Mouse (Mus musculus): ENCODE data around the gene Gm20388.

Gene Gm20388

DNA sequence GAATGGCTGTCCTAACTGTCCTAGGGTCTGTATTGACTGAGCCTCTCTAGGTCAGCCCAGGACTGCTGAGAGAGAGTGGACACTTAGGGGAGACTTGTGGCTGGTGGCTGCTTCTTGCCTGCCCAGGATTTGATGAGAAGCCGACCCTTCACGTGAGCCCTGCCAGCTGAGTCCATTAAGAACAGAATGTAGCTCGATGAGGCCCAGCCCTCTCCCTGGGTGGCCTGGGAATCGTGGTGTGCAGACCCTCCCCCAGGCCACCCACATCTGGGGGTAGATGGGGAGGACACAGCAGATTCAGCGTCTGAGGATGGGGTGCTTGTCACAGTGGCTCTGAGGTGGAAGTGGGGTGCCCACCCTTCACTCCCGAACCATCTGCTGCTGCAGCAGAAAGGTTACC is 1001.8 kb downstream of the Gm20388 start:
- no peak for DNase-seq (ENCODE audit: low read depth, low spot score)

DNA sequence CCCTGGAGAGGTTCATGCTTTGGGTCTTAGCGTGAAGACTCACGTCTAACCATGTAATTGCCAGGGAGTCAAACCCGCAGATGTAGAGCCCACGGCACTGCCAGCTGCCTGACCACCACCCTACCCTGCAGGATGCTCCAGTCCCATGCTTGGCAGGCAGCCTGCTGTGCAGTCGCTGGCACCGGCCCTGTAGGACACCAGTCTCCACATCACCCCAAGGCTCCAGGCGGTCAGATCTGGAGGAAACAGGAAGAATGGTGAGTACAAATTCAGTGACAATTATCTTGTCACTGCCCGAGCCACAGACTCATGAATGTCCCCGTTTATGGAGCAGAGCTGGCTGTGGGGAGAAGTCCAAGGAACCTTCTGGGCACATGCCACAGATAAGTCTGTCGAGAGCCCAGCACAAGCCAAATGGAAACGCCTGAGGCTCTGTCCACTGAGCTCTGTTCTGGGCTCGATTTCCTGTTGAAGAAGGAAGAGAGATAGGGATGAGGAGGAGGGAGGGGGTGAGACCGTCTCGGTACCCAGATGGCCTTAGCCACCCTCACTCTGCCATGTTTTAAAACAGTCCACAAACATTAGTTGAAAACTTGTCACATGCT is 1006.3 kb downstream of the Gm20388 start:
- DNase-seq (ENCODE audit: low read depth, low spot score) = no peak

DNA sequence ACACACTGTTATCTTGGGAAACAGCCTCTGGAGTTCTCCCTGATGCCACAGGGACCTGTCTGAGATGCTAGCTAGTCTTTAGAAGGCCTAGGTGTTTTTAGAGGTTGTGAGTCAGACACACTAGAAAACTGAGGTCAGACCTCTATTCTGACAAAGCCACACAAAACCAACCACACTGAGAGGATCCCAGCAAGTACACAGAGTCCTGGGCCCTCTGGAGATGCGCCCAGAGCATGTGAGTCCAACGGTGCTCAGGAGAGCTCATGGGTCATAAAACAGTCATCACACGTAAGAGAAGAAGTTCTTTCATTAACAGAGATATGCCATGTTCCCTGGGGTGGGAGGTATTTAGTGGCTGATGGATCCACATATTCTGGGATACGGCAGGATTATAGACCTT is 1009.9 kb downstream of the Gm20388 start:
- no peak for DNase-seq (ENCODE audit: low read depth, low spot score)

DNA sequence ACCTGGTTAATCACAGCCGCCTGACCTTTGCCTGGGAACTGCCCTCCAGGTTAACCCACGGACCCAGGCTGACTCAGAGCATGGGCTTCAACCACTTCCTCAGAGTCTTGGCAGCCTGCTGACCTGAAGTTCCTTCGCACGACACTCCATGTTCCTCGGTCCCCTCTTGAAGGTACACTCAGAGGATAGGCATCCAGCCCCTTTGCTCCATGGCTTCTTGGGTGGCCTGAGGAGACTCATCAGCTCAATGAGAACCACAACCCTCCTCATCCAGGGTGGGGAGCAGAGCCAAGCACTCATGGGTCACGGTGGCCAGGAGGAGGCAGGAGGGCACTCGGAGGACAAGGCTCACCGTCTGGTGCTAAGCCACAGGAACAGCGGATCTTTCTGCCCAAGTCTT is 1015.6 kb downstream of the Gm20388 start:
- DNase-seq (ENCODE audit: low read depth, low spot score) = no peak

DNA sequence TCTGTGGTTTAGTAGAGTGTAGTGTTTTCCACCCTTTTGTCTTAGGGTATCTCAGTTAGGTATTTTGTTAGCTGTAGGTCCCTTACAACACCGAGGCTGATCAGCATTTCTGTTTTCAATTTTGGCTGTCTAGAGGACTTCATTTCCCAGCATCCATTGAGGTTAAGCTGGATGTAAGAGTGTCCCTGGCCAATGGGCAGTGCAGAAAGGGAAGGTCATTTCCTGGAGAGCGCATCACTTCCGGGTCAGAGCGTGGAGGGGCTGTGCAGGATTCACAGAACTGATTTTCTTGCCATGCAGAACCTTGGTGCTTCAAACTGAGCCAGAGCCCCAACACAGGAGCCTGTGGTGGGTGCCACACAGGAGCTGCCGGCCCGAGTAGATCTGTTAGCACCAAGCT is 1017.4 kb downstream of the Gm20388 start:
- no peak for DNase-seq (ENCODE audit: low read depth, low spot score)

DNA sequence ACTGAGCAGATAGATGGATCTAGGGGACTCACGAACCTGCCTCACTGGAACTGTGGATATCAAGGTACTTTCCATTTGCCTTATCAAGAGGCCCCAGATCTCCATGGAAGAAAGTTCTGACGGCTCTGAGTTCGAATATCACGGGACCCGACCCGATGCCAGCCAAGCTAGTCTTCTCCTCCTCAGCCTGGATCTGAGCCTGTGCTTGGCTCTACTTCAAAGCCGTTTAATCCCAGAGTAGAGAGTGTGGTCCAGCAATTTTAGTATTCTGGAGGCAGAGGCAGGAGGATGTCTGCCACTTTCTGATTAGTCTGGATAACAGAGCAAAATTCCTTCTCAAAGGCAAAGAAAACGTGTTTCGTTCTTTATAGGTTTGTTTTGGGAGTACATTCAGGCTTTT is 1024.0 kb downstream of the Gm20388 start:
- DNase-seq (ENCODE audit: low read depth, low spot score) = no peak

DNA sequence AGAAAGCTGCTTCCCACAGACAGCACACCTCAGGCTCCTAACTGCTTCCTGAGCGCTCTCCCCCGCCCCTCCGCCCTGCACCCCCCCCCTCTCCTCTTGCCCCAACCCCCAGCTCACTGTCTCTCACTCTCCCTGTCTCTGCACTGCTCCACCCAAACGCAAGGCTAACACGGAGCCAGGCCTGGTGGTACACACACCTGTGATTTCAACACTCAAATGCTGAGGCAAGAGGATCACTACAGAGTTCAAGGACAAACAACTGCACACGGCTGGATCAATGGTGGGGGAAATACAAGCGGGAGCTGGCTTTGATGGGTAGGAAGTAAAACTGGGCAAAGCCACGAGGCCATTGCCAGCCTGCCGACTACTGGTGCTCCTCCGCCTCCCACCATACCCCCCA is 1026.0 kb downstream of the Gm20388 start:
- DNase-seq (ENCODE audit: low read depth, low spot score) = no peak

DNA sequence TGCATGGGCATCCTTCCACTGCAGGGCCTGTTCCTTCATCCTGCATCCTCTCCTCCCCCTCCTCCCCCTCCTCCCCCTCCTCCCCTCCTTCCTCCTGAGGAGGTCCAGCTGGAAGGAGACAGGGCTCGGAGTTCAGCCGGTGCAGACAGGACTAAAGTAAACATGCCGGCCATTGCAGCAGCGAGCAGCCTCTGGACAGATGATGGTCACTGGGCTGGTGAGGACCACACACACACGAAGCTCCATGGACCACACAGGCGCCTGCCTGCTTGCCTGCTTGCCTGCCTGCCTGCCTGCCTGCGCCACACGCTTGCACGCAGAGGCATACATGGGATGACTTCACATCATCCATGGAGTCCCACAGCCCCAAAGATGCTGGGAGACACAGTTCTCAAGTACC is 1026.8 kb downstream of the Gm20388 start:
- DNase-seq (ENCODE audit: low read depth, low spot score) = no peak

DNA sequence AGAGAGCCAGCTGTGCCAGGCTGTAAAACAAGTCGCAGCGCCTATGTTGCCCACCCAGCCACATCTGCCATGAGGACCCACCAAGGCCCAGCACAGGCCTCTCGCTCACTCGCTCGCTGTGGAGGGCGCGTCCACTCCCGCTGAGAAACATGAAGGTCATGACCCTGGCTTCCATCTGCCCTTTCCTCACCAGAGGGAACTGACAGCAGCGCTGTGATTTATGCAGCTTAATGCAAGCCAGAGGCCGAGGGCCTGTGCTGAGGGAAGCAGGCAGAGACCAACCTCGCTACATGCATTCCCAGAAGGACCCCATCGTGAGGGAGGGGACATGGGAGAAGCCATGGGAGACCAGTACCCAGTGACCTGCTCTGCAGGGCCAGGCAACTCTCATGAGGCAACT is 1029.6 kb downstream of the Gm20388 start:
- no peak for DNase-seq (ENCODE audit: low read depth, low spot score)

DNA sequence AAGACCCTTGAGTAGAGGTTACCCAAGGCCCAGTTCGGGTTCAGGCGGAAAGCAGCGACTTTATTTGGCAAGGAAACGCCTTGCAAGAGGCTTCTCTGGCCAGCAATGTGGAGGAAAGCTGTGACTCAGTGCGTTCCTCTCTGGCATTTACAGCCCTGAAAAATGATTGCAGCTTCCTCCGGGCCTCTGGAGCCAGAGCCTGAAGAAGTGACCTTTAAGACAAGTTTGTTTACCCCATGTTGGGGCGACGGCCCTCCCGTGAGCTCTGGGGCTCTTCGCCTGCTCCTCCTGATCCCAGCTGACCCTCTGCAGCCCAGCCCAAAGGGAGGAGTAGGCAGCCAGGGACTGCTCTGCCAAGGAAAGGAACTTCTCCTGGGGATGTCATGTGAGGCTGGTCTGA is 1036.6 kb downstream of the Gm20388 start:
- DNase-seq (ENCODE audit: low read depth, low spot score) = no peak

DNA sequence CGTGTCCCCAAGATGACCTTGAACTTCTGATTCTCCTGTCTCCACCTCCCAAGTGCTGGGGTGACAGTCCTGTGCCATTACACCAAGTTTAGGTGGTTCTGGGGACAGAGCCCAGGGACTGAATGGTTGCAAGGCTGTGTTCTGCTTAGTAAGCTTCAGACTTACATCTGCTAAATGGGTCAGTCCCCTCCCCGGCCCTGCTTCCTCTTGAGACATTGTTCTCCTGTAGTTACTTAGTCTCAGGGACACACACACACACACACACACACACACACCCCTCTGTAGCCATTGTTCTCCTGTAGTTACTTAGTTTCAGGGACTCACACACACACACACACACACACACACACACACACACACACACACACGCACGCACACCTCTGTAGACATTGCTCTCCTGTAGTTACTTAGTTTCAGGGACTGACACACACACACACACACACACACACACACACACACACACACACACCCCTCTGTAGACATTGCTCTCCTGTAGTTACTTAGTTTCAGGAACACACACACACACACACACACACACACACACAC is 1037.5 kb downstream of the Gm20388 start:
- DNase-seq (ENCODE audit: low read depth, low spot score) = no peak

DNA sequence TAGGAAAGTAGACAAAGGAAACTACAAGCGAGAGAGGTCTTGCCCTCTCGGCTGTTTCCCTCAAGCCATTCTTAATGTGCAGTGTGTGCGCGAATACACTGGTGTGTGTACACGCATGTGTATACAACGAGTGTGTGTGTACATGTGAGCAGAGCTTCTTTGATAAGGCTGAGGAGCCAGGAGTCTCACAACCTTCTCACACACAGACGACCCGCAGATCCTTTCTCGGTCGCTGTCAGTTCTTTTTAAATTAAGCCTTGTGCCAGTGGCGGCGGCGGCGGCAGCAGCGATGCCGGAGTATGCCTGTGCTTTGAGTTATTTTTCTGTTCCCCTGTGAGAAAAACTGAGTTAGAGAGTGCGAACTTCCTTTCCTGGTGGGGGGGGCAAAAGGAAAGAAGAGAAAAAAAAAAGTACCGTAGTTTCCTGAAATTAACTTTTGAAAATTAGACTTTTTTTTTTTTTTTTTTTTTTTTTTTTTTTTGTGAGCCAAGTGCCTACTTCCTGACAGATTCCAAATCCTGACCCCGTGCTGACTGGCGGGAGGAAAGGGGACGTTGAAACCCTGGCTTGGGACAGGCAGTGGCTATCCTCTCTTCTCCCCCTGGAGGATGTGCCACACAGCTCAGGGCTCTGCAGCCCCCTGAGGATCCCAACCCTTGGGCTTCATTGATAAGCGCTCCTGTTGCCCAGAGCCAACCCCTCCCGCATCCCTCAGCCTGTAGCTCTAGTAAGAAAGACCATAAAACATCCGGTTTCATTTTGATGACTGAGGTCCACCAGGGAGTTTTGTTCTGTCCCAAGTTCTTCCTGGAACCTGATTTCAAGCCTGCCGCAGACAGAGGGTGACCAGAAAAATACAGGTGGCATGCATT is 1038.2 kb downstream of the Gm20388 start:
- no peak for DNase-seq (ENCODE audit: low read depth, low spot score)

DNA sequence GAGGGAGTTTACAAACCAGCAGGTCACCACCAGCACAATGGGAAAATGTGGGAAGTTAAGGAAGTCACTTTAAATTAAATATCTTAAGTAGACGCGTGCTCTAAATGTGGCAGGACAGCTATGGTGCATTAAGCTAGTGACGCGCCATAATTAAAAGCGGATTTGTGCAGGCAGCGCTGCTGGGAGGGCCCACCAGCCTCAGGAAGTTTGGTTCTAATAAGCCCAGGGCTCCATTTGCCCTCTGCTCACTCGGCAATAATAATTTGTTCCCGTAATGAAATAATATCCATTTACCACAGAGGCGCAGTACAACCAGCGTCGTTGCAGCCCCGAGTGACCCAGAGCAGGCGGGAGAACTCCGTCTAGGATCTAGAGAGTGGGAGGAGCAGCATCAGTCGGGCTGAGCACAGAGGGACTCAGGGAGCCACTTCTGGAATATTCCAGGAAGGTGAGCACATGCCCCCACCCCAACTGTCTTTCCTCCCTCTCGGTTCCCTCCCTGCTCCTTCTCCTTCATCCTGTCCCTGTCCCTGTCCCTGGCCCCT is 1040.1 kb downstream of the Gm20388 start:
- no peak for DNase-seq (ENCODE audit: low read depth, low spot score)

DNA sequence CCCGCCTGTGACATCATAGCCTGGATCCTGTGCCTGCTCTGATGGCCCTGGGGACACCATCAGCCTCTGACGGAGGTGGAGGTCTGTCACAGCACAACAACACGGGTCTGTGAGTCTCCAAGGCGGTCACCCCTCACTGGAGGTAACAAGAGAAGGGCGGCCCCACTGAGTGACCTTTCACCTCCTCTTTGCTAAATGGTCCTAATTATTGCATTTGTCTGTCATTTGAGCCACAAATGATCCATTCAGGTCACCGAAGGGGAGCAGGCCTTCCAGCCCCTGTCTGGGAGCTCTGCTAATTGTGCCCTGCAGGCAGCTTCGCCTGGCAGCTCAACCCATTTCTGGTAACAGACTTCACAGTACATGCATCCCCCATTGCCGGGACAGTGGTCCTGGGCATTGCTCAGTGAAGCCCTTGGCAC is 1048.8 kb downstream of the Gm20388 start:
- no peak for DNase-seq (ENCODE audit: low read depth, low spot score)

DNA sequence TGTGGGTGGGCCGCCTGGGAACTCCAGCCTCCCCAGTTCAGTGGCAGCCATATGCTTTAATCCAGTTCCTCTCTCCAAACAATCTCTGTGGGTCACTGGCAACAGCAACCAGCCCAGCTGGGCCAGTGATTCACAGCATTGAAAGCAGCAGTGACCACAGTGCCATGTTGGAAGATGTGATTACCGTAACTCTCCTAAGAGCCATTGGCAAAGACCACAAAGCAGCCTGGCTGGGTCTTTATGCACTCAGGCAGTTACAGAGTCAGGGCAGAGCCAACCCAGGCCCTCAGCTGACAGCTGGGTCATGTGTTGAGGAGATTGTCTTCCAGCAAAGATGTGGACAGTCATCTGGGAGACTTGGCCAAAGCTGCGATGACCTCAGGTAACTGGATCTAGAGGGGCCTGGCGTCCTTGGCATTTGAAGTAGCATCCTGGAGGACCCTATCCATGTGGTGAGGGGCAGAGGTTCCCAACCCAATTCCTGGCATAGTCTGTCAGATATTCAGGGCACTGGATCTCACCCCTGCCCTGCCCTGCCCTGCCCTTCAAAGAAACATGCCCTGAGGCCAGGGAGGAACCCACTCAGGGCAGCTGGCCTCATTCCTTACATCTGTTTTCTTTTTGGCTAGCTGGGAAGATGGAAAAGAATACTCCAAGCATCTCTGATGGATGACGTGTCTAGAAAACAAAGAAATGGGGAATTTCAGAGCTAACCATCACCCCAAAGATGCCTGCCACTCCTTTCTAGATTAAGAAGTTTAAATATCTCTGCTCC is 1052.2 kb downstream of the Gm20388 start:
- no peak for DNase-seq (ENCODE audit: low read depth, low spot score)

DNA sequence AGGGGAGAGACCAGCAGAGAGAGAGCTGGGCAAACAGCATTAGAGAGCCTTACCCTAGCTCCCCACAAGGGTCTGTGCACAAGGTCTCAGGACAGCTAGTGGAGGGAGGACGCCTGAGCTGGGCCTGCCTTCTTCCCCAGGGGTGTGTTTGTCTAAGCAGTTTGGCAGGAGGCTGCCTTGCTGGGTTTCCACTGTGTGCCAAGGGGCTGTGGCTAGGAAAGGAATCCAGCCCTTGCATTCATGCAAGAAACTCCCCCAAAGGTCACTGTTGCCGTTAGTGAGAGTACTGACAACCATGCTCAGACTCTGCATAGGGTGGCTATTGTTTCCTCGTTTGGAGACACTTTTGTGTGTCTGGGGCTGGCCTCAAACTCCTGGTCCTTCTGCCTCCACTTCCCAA is 1055.9 kb downstream of the Gm20388 start:
- no peak for DNase-seq (ENCODE audit: low read depth, low spot score)

DNA sequence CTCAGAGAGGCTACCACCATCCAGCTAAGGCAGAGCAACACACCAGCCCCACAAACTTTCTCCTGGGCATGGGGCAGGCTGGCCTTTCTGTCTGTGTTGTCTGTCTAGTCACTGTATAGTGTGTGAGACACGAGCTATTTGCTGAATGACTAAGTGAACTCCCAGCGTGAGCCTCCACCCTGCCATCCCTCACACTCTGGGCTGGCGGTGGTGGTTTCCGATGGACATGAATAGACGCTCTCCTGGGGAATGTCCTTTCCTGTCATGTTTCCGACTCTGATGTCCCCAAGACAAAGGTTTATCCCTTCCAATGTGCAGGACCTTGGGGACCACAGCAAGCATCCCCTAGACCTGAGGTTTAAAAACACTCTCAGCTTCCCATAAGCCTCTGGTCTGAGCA is 1057.7 kb downstream of the Gm20388 start:
- DNase-seq (ENCODE audit: low read depth, low spot score) = no peak

DNA sequence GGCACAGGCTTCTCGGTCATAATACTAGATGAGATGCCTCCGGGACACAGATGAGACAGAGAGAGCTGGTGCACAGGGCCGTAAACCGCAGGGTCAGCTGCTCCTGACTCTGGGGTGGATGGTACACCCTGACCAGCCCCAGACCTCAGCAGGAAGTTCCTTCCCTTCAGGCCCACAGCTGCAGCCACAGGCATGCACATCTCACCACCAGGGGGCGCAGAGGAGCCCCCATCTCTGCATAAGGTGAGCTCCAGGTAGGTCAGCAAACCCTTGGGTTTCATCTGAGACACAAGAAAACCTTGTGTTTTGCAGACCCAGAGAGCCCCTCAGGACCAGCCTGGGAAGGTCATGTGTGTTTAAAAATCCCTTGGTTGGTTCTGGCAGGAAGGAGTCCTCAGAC is 1059.7 kb downstream of the Gm20388 start:
- peak; percentile 45 for DNase-seq (ENCODE audit: low read depth, low spot score)

DNA sequence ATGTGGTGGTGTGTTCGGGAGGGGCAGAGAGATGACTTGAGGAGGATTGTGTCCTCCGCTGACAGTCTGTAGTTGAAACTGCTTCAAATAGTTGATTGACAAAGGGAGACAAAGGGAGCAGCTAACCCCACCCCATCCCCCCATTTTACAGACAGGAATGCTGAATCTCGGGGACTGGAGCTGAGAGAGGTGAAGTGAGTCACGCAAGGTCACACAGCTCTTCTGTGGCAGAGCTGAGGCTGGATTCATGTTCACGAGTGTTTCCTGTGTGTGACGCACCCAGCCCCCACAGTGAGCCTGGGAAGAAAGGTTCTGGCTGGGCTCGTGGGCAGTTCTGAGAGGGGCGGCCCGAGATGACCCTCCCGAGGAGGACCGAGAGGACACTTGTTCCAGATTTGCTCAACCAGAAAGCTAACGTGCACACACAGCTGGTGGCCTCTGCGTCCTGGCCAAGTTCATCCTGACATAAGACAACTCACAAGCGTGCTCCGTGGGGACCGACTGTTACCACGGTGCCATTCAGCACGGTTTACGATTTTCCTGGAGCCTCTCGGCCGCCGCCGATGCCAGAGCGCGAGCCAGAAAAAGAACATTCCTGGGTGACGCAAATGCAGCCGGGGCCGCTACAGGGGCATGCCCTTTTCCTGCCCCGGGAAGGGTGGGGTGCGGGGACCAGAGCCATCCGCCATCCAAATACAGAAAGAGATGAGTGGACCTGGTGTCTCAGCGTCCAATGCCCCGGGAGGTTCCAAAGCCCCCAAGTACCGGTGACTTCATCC is 1061.2 kb downstream of the Gm20388 start:
- no peak for DNase-seq (ENCODE audit: low read depth, low spot score)

DNA sequence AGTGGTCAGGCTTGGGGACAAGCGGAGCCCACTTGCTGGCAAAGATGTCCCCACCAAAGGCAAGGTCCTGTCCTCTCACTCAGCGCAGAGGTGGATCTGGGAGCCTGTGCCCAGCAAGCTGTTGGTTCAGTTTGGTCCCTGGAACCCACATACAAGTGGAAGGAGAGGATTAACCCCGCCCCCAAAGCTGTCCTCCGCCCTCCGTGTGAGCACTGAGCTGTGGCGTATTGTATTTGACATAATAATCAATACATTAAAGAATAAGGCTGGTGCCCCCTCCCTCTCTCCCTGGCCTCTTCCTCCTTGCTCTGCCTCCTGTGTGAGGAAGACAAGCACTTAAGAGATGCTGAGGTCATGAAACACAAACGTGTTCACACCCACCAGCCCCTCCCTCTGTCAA is 1062.4 kb downstream of the Gm20388 start:
- DNase-seq (ENCODE audit: low read depth, low spot score) = no peak

DNA sequence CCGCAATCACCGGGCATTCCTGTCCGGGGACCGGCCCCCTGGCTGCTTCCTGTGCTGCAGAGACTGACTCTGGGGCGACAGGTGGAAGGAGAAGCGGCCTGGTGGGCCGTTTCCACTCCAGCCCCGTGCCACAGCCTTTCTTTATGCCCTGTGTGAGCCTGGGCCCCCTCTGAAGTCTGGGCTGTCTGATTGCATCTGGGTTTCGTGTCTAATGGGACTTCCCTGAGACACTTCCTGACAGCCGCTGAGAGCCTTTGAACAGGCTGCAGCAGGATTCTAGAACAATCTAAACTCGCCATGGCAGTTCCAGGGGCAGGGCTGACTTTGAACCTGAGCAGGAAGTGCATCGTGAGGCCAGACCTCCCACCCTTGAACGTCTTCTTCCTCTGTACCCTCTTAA is 1066.5 kb downstream of the Gm20388 start:
- DNase-seq (ENCODE audit: low read depth, low spot score) = peak; percentile 51

All from CD4-positive helper T cell, adult 2 months (primary cell).